In the genomic region with DNA sequence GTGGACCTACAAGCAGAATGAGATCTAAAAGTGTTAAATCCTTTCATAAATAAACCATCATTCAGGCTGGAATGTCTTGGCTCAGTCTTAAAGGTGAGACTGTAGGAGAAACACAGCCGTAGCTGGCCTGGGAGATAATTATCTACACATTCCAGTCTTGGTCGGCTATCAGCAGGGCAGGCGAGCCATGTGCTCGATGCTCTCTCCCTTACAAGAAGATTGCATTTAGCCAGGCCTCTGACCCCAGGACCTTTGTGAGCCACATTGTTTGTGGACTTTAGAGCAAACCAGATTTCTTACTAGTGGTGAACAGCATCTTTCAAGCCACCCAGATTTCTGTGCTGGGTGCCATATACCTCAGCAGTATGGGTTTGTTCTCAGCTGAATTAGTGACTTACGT, we compare ENCODE assay signal across 21 mouse cellular contexts.
"Had no signal": no experiment of that assay in that cellular context is flagged by ENCODE, and none has a peak within 500 bp of the region (broad histone marks: within the 10 kb centered on the region; RNA-seq: fewer than 3 reads in every experiment).

No protein-coding gene starts in this region.

- H3K4me3 ChIP-seq: kidney, embryonic 15.5 days; limb, embryonic 10.5 days; limb, embryonic 13.5 days; liver, embryonic 12.5 days; liver, embryonic 15.5 days; midbrain, embryonic 13.5 days; neural tube, embryonic 12.5 days; neural tube, embryonic 15.5 days; stomach, embryonic 15.5 days had no signal

- H3K4me2 ChIP-seq: kidney, embryonic 15.5 days; limb, embryonic 13.5 days; liver, embryonic 12.5 days; liver, embryonic 15.5 days; midbrain, embryonic 13.5 days; neural tube, embryonic 12.5 days; neural tube, embryonic 15.5 days; stomach, embryonic 15.5 days had no signal

- H3K36me3 ChIP-seq: kidney, embryonic 15.5 days; limb, embryonic 10.5 days; limb, embryonic 13.5 days; liver, embryonic 12.5 days; liver, embryonic 15.5 days; stomach, embryonic 15.5 days had no signal

- H3K27ac ChIP-seq: kidney, embryonic 15.5 days; limb, embryonic 10.5 days; limb, embryonic 13.5 days; liver, embryonic 12.5 days; liver, embryonic 15.5 days; midbrain, embryonic 13.5 days; neural tube, embryonic 12.5 days; neural tube, embryonic 15.5 days; stomach, embryonic 15.5 days had no signal

- H3K9me3 ChIP-seq: kidney, embryonic 15.5 days; limb, embryonic 10.5 days; limb, embryonic 13.5 days; liver, embryonic 12.5 days; liver, embryonic 15.5 days; midbrain, embryonic 13.5 days; neural tube, embryonic 12.5 days; neural tube, embryonic 15.5 days; stomach, embryonic 15.5 days had no signal

- ATAC-seq: liver, embryonic 12.5 days; midbrain, embryonic 13.5 days had no signal

- H3K27me3 ChIP-seq: kidney, embryonic 15.5 days; liver, embryonic 12.5 days; liver, embryonic 15.5 days; midbrain, embryonic 13.5 days; neural tube, embryonic 12.5 days; neural tube, embryonic 15.5 days; stomach, embryonic 15.5 days had no signal

- DNase-seq: kidney, adult 2 months; kidney, postnatal 10 days; kidney, postnatal 4 days; layer of hippocampus, adult 9-11 months; liver; lung, adult 2 months; lung, postnatal 14 days; lung, postnatal 4 days; right cerebral cortex, adult 18-20 months; right cerebral cortex, postnatal 14 days; spleen, adult 18-20 months; thymus, postnatal 25 days had no signal

- H3K4me1 ChIP-seq: kidney, embryonic 15.5 days; liver, embryonic 12.5 days; liver, embryonic 15.5 days; midbrain, embryonic 13.5 days; neural tube, embryonic 12.5 days; neural tube, embryonic 15.5 days; stomach, embryonic 15.5 days had no signal

- H3K9ac ChIP-seq: kidney, embryonic 15.5 days; limb, embryonic 13.5 days; liver, embryonic 12.5 days; liver, embryonic 15.5 days; midbrain, embryonic 13.5 days; neural tube, embryonic 12.5 days; neural tube, embryonic 15.5 days; stomach, embryonic 15.5 days had no signal
